Mouse (Mus musculus) stomach, embryonic 15.5 days (tissue): ENCODE results near the gene Haus3. TPM values are rescaled to one million over a fixed set of nuclear protein-coding genes. Genes with fewer than 3 reads are reported as not detected.

Experiments
- ATAC-seq: fragments of 200-750 bp; cut with Nextera tagmentation; 2 replicates; pipeline ENCODE4 v1.8.0; 2017; ENCODE audit warnings: low read depth, moderate number of reproducible peaks, moderate TSS enrichment; ENCODE audit not compliant: insufficient read depth, low FRiP score
- H3K27ac ChIP-seq: fragments of 300-500 bp; sonication (generic); 2 replicates; pipeline ENCODE4 v1.5.1; 2015; ENCODE audit warnings: mild to moderate bottlenecking, inconsistent platforms
- H3K27me3 ChIP-seq: fragments of 300-500 bp; sonication (generic); replicated peaks from 2 replicates; pipeline ENCODE4 v1.6.1; 2015; ENCODE audit warnings: inconsistent platforms
- H3K36me3 ChIP-seq: fragments of 300-500 bp; sonication (generic); 2 replicates; pipeline ENCODE4 v1.6.1; 2015; ENCODE audit warnings: inconsistent platforms
- H3K4me1 ChIP-seq: fragments of 300-500 bp; sonication (generic); 2 replicates; pipeline ENCODE4 v1.6.1; 2015; ENCODE audit warnings: inconsistent platforms
- H3K4me2 ChIP-seq: fragments of 300-500 bp; sonication (generic); 2 replicates; pipeline ENCODE4 v1.6.1; 2015; ENCODE audit warnings: mild to moderate bottlenecking, inconsistent platforms
- H3K4me3 ChIP-seq: fragments of 300-500 bp; sonication (generic); replicated peaks from 2 replicates; pipeline ENCODE4 v1.5.1; 2015; ENCODE audit warnings: inconsistent platforms
- H3K9ac ChIP-seq: fragments of 300-500 bp; sonication (generic); 2 replicates; pipeline ENCODE4 v1.6.1; 2015; ENCODE audit warnings: inconsistent platforms
- H3K9me3 ChIP-seq: fragments of 300-500 bp; sonication (generic); 2 replicates; pipeline ENCODE4 v1.6.1; 2016; ENCODE audit warnings: inconsistent platforms
- WGBS: fragments of 180-500 bp; shearing (Covaris S2); methylation state at CpG from one replicate; pipeline ENCODE4 v1.1.7; 2015; 5-methylcytosine and 5-hydroxymethylcytosine counted together
- polyA plus RNA-seq: library from polyadenylated mRNA; unstranded; fragments of >200 nt; fragmentation: Nextera tagmentation; extraction: Ambion mirVana; gene quantifications from 2 replicates; pipeline ENCODE4 v1.2.1, GENCODE M21; 2015

Haus3 gene
- polyA plus RNA-seq, 1 experiment from 2014 or later, result 33.7 TPM

DNA sequence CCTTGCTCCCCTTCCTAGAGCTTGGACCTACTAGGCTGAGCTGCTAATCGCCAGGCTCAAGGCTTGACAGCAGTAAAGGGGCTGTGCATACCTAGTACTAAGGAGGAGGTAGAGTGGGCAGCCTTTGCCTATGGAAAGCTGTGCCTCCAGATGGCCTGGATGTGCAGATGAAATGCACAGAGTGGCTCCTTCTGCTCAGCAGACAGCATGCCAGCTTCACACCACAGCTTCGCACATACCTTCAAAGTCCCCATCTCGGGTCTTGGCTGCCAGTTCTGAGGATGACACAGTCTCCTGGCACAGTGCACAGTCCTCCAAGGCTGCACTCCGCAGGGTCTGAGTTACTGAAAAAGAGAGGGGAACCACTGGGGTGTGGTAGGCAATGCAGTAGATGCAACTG is 27.9 kb upstream of the Haus3 start:
- Histone ChIP-seq H3K27me3 (no peaks in the 10 kb centered on the region), H3K9ac (no peak overlapping the region), H3K36me3 (no peaks in the 10 kb centered on the region), H3K4me3 (no peak overlapping the region), H3K4me1 (no peaks in the 10 kb centered on the region), H3K4me2 (no peak overlapping the region), H3K9me3 (no peaks in the 10 kb centered on the region), H3K27ac (no peak overlapping the region)
- no peak for ATAC-seq
- WGBS, result 75% methylated on average over 4 of the region's 4 CpGs

DNA sequence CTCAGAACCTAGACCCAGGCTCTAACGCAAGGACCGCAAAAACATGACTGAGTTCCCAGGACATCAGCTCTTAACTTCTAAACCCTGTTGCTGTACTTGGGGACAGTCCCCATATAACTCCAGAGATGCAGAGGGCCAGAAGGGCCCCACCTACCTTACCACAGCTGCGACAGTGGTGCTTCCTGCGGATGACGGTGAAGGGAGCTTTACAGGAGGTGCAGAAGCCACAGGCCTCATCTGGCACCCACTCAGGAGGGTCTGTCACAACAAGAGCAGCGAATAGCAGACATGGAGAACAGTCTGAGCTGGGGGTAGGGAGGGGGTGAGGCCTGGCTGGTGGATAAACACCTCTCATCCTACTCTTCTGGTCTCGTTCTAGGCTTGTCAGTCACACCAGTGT is 27.1 kb upstream of the Haus3 start:
- Histone ChIP-seq H3K9ac (no peak overlapping the region), H3K4me1 (no peaks in the 10 kb centered on the region), H3K27ac (no peak overlapping the region), H3K9me3 (no peaks in the 10 kb centered on the region), H3K4me2 (no peak overlapping the region), H3K27me3 (no peaks in the 10 kb centered on the region), H3K36me3 (no peaks in the 10 kb centered on the region), H3K4me3 (no peak overlapping the region)
- 76% methylated on average over 7 of the region's 7 CpGs for WGBS
- no peak for ATAC-seq

DNA sequence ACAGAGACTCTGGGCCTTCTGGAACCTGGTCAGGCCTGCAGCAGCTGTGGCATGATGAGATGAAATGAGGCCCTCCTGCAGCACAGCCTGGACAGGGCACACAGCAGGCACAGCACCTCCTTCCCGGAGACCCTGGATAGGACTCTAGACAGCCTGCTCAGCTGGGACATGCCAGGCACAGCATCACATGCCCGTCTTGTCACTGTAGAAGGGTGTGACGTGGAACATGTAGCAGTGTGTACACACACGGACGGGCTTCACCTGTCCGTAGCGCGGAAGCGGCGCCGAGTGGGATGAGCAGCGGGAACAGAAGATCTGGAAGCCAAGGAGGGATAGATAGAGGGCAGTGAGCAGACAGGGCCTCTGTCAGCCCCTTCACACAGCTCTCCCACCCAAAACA is 26.5 kb upstream of the Haus3 start:
- H3K4me3 ChIP-seq, result no peak overlapping the region
- H3K9me3 ChIP-seq, result no peaks in the 10 kb centered on the region
- H3K4me1 ChIP-seq, result 0 out of 2 replicates have a peak, but pooled peaks cover under 1% of the 10 kb centered on the region
- no peak overlapping the region for H3K27ac ChIP-seq
- WGBS, result 88% methylated on average over 12 of the region's 12 CpGs
- no peak overlapping the region for H3K4me2 ChIP-seq
- H3K27me3 ChIP-seq, result no peaks in the 10 kb centered on the region
- no peak overlapping the region for H3K9ac ChIP-seq
- no peaks in the 10 kb centered on the region for H3K36me3 ChIP-seq
- ATAC-seq, result no peak

DNA sequence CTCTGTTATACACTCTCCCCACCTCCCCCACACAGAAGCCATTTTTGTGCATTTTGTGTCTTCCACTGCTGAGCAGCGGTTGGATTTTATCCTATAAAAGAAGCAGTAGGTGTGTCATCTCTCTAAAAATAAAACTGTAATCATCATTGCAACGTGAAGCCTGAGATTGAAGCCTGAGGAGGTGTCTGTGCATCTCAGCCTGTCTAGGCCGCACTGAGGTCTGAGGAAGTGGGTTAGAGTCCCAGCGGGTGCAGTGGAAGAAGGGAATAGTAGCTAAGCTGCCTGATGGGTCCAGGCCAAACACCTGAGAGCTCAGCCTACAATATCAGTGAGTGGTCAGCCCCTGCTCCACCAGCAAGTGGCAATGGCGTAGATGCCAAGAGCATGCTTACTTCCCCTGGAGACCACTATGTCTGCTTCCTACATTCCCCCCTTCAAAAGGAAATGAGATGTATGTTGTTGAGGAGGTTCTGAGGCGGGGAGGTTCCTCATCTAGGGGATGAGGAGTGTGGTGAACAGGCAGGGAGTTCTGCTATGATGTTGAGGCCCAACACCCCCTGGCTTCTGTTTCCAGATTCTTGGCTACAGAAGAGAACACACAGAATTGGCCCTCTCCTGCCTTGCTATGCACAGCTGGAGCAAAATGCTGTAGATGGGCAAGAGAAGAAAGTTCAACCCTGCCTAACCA is 25.8 kb upstream of the Haus3 start:
- Histone ChIP-seq H3K9ac (no peak overlapping the region), H3K27ac (no peak overlapping the region), H3K4me3 (no peak overlapping the region), H3K4me1 (0 out of 2 replicates have a peak, but pooled peaks cover 4% of the 10 kb centered on the region), H3K9me3 (no peaks in the 10 kb centered on the region), H3K27me3 (no peaks in the 10 kb centered on the region), H3K4me2 (no peak overlapping the region), H3K36me3 (no peaks in the 10 kb centered on the region)
- no peak for ATAC-seq
- 73% methylated on average over 6 of the region's 6 CpGs for WGBS

DNA sequence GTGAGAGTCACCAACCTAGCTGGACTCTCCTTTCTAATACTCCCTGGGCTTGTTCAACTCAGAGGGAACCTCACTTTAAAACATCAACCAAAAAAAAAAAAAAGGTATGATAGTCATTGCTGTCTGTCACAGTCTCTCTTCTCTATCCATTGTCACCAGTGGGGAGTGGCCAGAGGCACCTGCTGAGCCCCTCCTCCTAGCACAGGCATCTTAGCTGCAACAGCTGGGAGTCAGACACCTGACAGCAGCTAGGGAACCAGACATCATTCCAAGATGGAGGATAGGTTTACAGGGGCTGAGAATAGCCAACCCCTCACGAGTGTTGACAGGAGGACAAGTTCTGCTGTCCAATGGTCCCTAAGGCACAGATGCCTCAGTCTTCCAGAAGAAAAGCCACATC is 25.1 kb upstream of the Haus3 start:
- no peak for ATAC-seq

DNA sequence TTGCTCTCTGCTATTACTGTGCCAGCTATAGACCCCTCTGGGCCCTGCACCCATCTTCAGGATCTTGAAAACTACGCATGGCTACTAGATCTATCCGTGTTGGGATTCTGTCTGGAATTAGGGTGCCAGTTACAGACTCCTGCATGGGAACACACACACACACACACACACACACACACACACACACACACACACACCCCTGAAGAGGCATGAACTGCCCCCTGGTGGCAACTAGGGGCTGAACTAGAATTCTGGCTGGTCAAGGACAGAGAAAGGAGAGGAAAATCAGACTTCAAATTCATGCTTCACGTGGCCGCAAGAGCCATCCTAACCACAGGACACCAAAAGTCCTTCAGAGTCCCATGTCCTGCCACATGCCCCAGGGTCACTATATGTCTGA is 22.5 kb upstream of the Haus3 start:
- no peak for ATAC-seq
- no peak overlapping the region for H3K9ac ChIP-seq
- no peak overlapping the region for H3K4me2 ChIP-seq
- H3K4me1 ChIP-seq, result peaks cover 16% of the 10 kb centered on the region
- H3K36me3 ChIP-seq, result no peaks in the 10 kb centered on the region
- H3K9me3 ChIP-seq, result no peaks in the 10 kb centered on the region
- no peaks in the 10 kb centered on the region for H3K27me3 ChIP-seq
- 67% methylated on average over 4 of the region's 4 CpGs for WGBS
- no peak overlapping the region for H3K27ac ChIP-seq
- H3K4me3 ChIP-seq, result no peak overlapping the region

More for the DNA sequence above, 25.1 kb upstream of the Haus3 start:
- no peaks in the 10 kb centered on the region for H3K9me3 ChIP-seq
- no peak overlapping the region for H3K27ac ChIP-seq
- no peaks in the 10 kb centered on the region for H3K36me3 ChIP-seq
- H3K4me3 ChIP-seq, result no peak overlapping the region
- no peak overlapping the region for H3K9ac ChIP-seq
- peaks cover 6% of the 10 kb centered on the region; the same call in 1 of the 2 replicates for H3K4me1 ChIP-seq
- H3K4me2 ChIP-seq, result no peak overlapping the region
- H3K27me3 ChIP-seq, result no peaks in the 10 kb centered on the region
- 57% methylated on average over 1 of the region's 1 CpGs for WGBS

DNA sequence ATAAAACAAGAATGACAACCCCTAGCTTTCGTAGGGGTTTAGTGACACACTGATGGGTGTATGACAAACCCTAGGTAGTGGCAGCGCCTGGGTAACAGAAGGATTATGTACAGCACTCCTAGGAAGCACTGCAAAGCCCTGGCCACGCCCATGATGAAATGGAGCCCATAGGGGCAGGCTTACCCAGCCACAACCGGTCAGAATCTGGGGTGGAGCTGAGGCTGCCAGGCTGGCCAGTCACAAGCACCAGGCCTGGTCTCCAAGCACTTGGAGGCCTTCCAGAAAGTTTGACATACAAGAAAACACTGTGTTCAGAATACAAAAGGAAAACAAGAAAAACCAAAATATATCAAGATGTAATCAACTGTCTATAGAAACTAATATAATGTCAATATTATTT is 21.7 kb upstream of the Haus3 start:
- Histone ChIP-seq H3K4me3 (no peak overlapping the region), H3K27ac (no peak overlapping the region), H3K9ac (no peak overlapping the region), H3K36me3 (no peaks in the 10 kb centered on the region), H3K27me3 (no peaks in the 10 kb centered on the region), H3K4me1 (peaks cover 23% of the 10 kb centered on the region), H3K9me3 (no peaks in the 10 kb centered on the region), H3K4me2 (no peak overlapping the region)
- WGBS, result 48% methylated on average over 4 of the region's 4 CpGs
- no peak for ATAC-seq

DNA sequence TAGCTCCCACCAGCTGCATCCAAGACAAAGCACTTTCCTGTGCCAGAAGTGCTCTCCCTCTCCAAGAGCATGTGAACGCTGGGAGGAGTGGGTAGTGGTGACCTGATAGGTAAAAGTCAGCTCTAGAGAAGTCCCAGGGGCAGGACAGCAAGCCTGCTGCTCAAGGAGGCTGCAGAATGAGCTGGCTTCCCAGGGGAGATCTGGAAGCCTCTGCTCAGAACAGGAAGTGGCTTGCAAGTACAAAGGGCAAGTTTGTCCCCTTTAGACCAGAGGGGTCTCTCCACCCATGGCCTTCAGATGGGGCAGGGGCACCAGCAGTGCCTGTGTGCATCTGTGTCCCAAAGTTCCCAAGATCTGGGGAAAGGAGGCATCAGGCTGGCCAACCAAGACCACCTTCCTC is 20.2 kb upstream of the Haus3 start:
- H3K4me3 ChIP-seq, result no peak overlapping the region
- no peak overlapping the region for H3K9ac ChIP-seq
- H3K36me3 ChIP-seq, result no peaks in the 10 kb centered on the region
- peaks cover 38% of the 10 kb centered on the region for H3K4me1 ChIP-seq
- H3K27me3 ChIP-seq, result no peaks in the 10 kb centered on the region
- no peak for ATAC-seq
- H3K9me3 ChIP-seq, result no peaks in the 10 kb centered on the region
- H3K27ac ChIP-seq, result no peak overlapping the region
- no peak overlapping the region for H3K4me2 ChIP-seq
- 52% methylated on average over 1 of the region's 1 CpGs for WGBS

DNA sequence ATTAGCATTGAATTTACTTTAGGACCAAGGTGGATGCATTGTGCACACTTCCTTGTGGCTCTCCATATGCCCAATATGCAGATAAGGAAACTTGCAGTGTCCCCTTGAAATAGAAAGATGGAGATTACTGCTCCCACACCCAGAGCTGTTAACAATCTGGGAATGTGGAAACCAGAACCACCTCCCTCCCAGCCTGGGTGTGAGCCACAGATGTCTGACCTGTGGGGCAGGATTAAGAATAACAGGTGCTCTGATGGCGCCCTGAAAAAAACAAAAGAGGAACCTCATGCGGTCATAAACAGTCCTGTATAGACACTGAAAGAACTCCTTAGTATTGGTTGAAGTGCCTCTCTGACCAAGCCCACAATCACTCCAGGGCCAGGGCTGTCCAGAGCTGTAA is 19.5 kb upstream of the Haus3 start:
- no peak for ATAC-seq
- Histone ChIP-seq H3K27me3 (no peaks in the 10 kb centered on the region), H3K4me1 (peaks cover 39% of the 10 kb centered on the region), H3K36me3 (no peaks in the 10 kb centered on the region), H3K4me2 (peak overlapping the region; percentile 67), H3K9ac (0 out of 2 replicates have a peak overlapping the region, but pooled peaks have one; percentile 16), H3K27ac (no peak overlapping the region), H3K9me3 (no peaks in the 10 kb centered on the region), H3K4me3 (no peak overlapping the region; the same call in 1 of the 2 replicates)
- 50% methylated on average over 2 of the region's 2 CpGs for WGBS

DNA sequence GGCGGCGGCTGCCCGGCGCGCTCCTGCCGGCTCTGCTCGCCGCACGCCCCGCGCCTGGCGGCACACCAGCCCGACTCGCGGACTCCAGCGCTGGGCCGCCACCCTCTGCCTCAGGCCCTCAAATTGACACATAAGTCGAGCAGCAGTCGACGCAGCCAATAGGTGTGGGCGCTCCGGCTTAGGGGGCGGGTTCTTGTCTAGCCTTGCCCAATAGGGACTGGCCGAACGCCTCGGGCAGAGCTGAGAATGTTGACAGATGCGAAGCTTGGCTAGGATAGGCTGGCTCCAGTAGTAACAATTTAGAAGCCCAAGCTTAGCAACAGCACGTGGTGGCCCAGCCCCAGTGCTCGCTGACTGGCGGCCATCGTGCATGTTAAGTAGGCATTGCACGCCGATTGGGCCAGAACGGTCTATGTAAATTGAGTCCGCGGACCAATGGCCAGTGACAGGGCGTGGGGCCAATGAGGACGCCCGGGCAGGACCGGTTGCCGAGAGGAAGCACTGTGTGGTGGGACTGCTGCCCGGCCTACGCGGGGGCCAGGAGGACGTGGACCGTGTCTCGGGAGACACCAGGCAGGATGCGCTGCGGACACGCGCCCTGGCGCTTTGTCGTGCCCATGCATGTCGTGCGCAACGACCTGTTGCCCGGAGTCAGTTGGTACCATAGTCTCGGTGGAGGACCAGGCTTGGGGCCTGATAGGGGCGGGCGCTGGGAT is 18.4 kb upstream of the Haus3 start, which contains the start of gene Mxd4:
TSS of gene Mxd4 (minus strand) at position 120 of the 716 bp plus-strand sequence.
- H3K36me3 ChIP-seq, result no peaks in the 10 kb centered on the region
- H3K4me1 ChIP-seq, result peaks cover 45% of the 10 kb centered on the region
- H3K9ac ChIP-seq, result peak within 1 kb of the TSS; percentile 72
- no peaks in the 10 kb centered on the region for H3K27me3 ChIP-seq
- no peaks in the 10 kb centered on the region for H3K9me3 ChIP-seq
- peak within 1 kb of the TSS; percentile 89 for H3K4me3 ChIP-seq
- peak within 1 kb of the TSS; percentile 93 for H3K27ac ChIP-seq
- peak; percentile 98 for ATAC-seq
- peak within 1 kb of the TSS; percentile 84 for H3K4me2 ChIP-seq
- under 1% methylated on average over 58 of the region's 60 CpGs for WGBS

DNA sequence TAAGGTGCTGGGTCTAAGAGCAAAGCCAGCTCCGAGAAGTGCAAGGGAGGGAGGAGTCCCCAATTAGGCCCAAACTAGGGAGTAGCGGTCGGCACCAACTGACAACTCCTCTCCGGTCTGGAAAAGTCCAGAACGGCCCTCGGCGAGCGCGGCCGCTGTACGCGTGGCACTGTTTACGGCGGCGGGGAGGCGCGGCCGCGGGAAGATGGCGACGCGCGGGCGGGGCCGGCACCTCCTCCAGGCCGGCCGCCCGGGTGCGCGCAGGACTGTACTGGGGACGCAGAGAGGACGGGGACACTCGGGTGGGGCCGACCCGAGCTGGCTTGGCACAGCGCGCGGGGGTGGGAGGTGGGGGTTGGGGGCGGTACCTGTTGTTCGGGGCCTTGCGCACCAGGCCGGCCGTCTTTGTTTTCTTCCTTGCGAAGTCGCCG is 17.6 kb upstream of the Haus3 start:
- ATAC-seq, result 0 out of 2 replicates have a peak, but pooled peaks have one; percentile 5
- Histone ChIP-seq H3K36me3 (0 out of 2 replicates have a peak, but pooled peaks cover 2% of the 10 kb centered on the region), H3K27me3 (no peaks in the 10 kb centered on the region), H3K4me2 (peak overlapping the region; percentile 84), H3K9me3 (no peaks in the 10 kb centered on the region), H3K4me1 (peaks cover 45% of the 10 kb centered on the region), H3K4me3 (peak overlapping the region; percentile 89), H3K27ac (peak overlapping the region; percentile 93), H3K9ac (peak overlapping the region; percentile 72)
- WGBS, result 1% methylated on average over 44 of the region's 46 CpGs

DNA sequence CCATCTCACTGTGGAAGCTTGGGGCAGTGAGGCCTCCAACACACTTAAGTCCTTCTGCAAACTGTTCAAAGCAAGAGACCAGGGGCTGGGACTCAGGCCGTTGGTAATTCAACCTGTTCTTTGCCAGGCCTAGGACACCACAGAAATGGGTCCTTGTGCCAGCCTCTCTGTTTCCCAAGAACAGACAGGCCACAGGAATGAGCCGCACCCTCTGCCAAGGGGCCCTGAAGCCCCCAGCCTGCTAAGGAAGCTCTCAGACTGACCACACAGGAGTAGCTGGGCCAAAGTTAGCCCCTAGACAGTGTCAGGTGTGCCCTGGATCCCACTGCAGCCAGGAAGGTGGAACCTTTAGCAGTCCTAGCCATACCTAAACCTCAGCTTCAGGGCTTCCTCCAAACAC is 17.1 kb upstream of the Haus3 start:
- Histone ChIP-seq H3K4me3 (peak overlapping the region; percentile 89), H3K9ac (peak overlapping the region; percentile 72), H3K27me3 (no peaks in the 10 kb centered on the region), H3K4me2 (peak overlapping the region; percentile 84), H3K9me3 (no peaks in the 10 kb centered on the region), H3K36me3 (0 out of 2 replicates have a peak, but pooled peaks cover 5% of the 10 kb centered on the region), H3K27ac (peak overlapping the region; percentile 93), H3K4me1 (peaks cover 47% of the 10 kb centered on the region)
- WGBS, result 53% methylated on average over 2 of the region's 2 CpGs
- ATAC-seq, result no peak
